Mouse (Mus musculus) C2C12 (cell line): Measurements from ENCODE around the gene Psip1.

Experiments used
- CEBPB ChIP-seq: IDR thresholded peaks from one replicate; pipeline ENCODE4 v1.6.1; 2011; ENCODE audit warnings: low read depth, mild to moderate bottlenecking, control low read depth, moderate library complexity
- CTCF ChIP-seq: IDR thresholded peaks from one replicate; pipeline ENCODE4 v1.5.1; 2011; ENCODE audit not compliant: control insufficient read depth, insufficient read depth, insufficient read length
- FOSL1 ChIP-seq: IDR thresholded peaks from one replicate; pipeline ENCODE4 v1.8.0; 2011; ENCODE audit warnings: mild to moderate bottlenecking, low read length; ENCODE audit not compliant: poor library complexity, insufficient read depth, severe bottlenecking
- MAX ChIP-seq: IDR thresholded peaks from one replicate; pipeline ENCODE4 v1.6.1; 2011; ENCODE audit warnings: mild to moderate bottlenecking, control low read depth

DNA sequence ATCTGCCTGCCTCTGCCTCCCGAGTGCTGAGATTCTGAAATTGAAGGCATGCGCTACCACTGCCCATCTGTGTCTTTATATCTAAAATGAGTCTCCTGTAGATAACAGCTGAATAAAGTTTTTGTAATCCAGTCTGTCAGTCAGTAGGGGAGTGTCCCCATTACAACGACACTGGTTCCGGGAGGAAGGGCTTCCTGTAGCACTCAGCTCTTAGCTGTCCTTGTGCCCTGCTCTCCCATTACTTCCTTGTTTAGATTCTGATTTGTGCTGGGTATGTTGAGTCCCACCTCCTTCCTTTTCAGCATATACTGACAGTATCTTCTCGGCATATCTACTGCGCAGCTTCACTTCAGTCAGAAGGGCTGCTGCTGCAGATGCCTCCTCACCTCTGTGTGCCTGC is 53.4 kb downstream of the Psip1 start:
- TF ChIP-seq CEBPB, result no peak
- TF ChIP-seq CTCF, result no peak
- no peak for TF ChIP-seq MAX
- TF ChIP-seq FOSL1, result no peak
